Mouse (Mus musculus): ENCODE measurements around the gene Espl1. TPM values are rescaled to one million over a fixed set of nuclear protein-coding genes. Genes with fewer than 3 reads are reported as not detected.

Gene Espl1
- polyA plus RNA-seq, 1 experiment from 2014 or later = 13.5 TPM

GRCm38 (mm10) chr15:102366238-102366637 lies 70.2 kb downstream of the Espl1 start:
- Histone ChIP-seq H3K4me1 (ENCODE audit: control insufficient read depth in 2 of 2, insufficient read depth in 2 of 2, low read length in 2 of 2) (peaks cover 19 to 23% of the 10 kb centered on the region in 2 experiments), H3K27me3 (ENCODE audit: control insufficient read depth, insufficient read depth, low read length) (peaks cover 13% of the 10 kb centered on the region; the same call in 1 of the 2 replicates), H3K9me3 (ENCODE audit: control insufficient read depth, low read length) (no peaks in the 10 kb centered on the region), H3K36me3 (ENCODE audit: control insufficient read depth, insufficient read depth, low read length) (no peaks in the 10 kb centered on the region), H3K4me3 (ENCODE audit: control insufficient read depth in 1 of 2, insufficient read depth in 1 of 2, low read depth in 1 of 2, low read length in 2 of 2) (peak overlapping the region in 1 of 2 experiments; percentile 11; a peak in 1 of 4 replicates), H3K4me2 (ENCODE audit: low read length) (peak overlapping the region; percentile 57), H3K9ac (ENCODE audit: low read length) (peak overlapping the region; percentile 7; the same call in 1 of the 2 replicates), H3K27ac (replicated peaks in 1 of 2; ENCODE audit: control insufficient read depth in 1 of 2, insufficient read depth in 1 of 2, low read depth in 2 of 2, low read length in 2 of 2) (no peak overlapping the region)
- 9% methylated on average over 7 of the region's 7 CpGs for WGBS
- no peak for ATAC-seq (ENCODE audit: insufficient number of reproducible peaks, insufficient read depth, low FRiP score, low read depth)

GRCm38 (mm10) chr15:102366733-102367344 lies 70.8 kb downstream of the Espl1 start, which contains the start of gene Sp7:
Gene Sp7, minus strand, starts transcription at chr15:102367182.
- 7% methylated on average over 15 of the region's 15 CpGs for WGBS
- no peaks in the 10 kb centered on the region for H3K9me3 ChIP-seq (ENCODE audit: control insufficient read depth, low read length)
- peak within 1 kb of the TSS; percentile 11 to 22 for H3K4me3 ChIP-seq (ENCODE audit: control insufficient read depth in 1 of 2, insufficient read depth in 1 of 2, low read depth in 1 of 2, low read length in 2 of 2)
- ATAC-seq (ENCODE audit: insufficient number of reproducible peaks, insufficient read depth, low FRiP score, low read depth) = no peak
- peaks cover 13% of the 10 kb centered on the region; the same call in 1 of the 2 replicates for H3K27me3 ChIP-seq (ENCODE audit: control insufficient read depth, insufficient read depth, low read length)
- peaks cover 19 to 23% of the 10 kb centered on the region in 2 experiments for H3K4me1 ChIP-seq (ENCODE audit: control insufficient read depth in 2 of 2, insufficient read depth in 2 of 2, low read length in 2 of 2)
- peak within 1 kb of the TSS; percentile 7; the same call in 1 of the 2 replicates for H3K9ac ChIP-seq (ENCODE audit: low read length)
- no peaks in the 10 kb centered on the region for H3K36me3 ChIP-seq (ENCODE audit: control insufficient read depth, insufficient read depth, low read length)
- H3K4me2 ChIP-seq (ENCODE audit: low read length) = peak within 1 kb of the TSS; percentile 57
- H3K27ac ChIP-seq (replicated peaks in 1 of 2; ENCODE audit: control insufficient read depth in 1 of 2, insufficient read depth in 1 of 2, low read depth in 2 of 2, low read length in 2 of 2) = no peak within 1 kb of the TSS

DNA sequence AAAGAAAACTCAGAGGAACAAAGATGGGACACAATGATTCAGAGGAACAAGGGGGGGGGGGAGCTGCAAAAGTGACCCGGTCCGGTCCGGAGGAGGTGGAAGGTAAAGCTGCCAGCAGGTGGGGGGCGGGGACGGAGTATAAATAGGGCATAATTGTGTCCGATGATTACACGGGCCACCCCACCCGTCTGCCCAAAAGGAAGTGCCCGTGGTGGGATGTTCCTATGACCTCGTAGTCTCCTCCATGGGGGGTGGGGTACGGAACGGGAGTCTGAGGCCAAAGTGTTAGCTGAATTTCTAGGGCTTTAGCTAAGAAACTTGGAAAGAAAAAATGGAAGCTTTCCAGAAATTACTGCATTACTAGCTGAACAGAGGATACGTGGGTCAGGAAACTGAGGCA lies 73.9 kb downstream of the Espl1 start:
- Histone ChIP-seq H3K36me3 (ENCODE audit: control insufficient read depth, insufficient read depth, low read length) (no peaks in the 10 kb centered on the region), H3K27me3 (ENCODE audit: control insufficient read depth, insufficient read depth, low read length) (peaks cover 11% of the 10 kb centered on the region; the same call in 1 of the 2 replicates), H3K9ac (ENCODE audit: low read length) (peak overlapping the region; percentile 34; the same call in 1 of the 2 replicates), H3K9me3 (ENCODE audit: control insufficient read depth, low read length) (no peaks in the 10 kb centered on the region), H3K4me3 (ENCODE audit: control insufficient read depth in 1 of 2, insufficient read depth in 1 of 2, low read depth in 1 of 2, low read length in 2 of 2) (no peak overlapping the region), H3K4me2 (ENCODE audit: low read length) (peak overlapping the region; percentile 37), H3K4me1 (ENCODE audit: control insufficient read depth in 2 of 2, insufficient read depth in 2 of 2, low read length in 2 of 2) (peaks cover 11 to 16% of the 10 kb centered on the region in 2 experiments; a peak in 3 of 4 replicates), H3K27ac (replicated peaks in 1 of 2; ENCODE audit: control insufficient read depth in 1 of 2, insufficient read depth in 1 of 2, low read depth in 2 of 2, low read length in 2 of 2) (no peak overlapping the region)
- no peak for ATAC-seq (ENCODE audit: insufficient number of reproducible peaks, insufficient read depth, low FRiP score, low read depth)
- WGBS = 13% methylated on average over 13 of the region's 13 CpGs

DNA sequence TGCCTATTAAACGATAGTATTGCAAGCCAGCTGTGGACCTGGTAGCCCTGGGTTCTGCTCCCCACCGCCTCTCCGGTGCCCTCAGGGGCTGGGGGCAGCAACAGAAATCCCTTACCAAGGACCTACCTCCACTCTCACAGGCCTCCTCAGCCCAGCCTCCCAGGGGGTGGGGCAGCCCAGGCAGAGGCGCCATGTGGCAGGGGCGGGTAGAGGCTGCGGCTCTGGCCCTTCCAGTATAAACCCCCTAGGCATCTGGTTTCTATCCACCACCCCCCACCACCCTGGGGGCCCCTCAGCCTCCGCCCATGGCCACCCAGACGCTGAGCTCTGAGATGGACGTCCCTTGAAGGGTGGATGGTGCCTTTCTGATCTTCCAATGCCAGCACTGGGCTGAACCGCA lies 74.7 kb downstream of the Espl1 start:
- H3K27me3 ChIP-seq (ENCODE audit: control insufficient read depth, insufficient read depth, low read length) = peaks cover 4% of the 10 kb centered on the region; the same call in 1 of the 2 replicates
- peak; percentile 19; the same call in 1 of the 2 replicates for ATAC-seq (ENCODE audit: insufficient number of reproducible peaks, insufficient read depth, low FRiP score, low read depth)
- H3K4me3 ChIP-seq (ENCODE audit: control insufficient read depth in 1 of 2, insufficient read depth in 1 of 2, low read depth in 1 of 2, low read length in 2 of 2) = peak overlapping the region; percentile 1 to 9; a peak in 1 of 4 replicates
- H3K36me3 ChIP-seq (ENCODE audit: control insufficient read depth, insufficient read depth, low read length) = no peaks in the 10 kb centered on the region
- H3K4me1 ChIP-seq (ENCODE audit: control insufficient read depth in 2 of 2, insufficient read depth in 2 of 2, low read length in 2 of 2) = peaks cover 11 to 16% of the 10 kb centered on the region in 2 experiments; a peak in 3 of 4 replicates
- no peak overlapping the region for H3K27ac ChIP-seq (replicated peaks in 1 of 2; ENCODE audit: control insufficient read depth in 1 of 2, insufficient read depth in 1 of 2, low read depth in 2 of 2, low read length in 2 of 2)
- WGBS = 5% methylated on average over 10 of the region's 10 CpGs
- peak overlapping the region; percentile 51 for H3K4me2 ChIP-seq (ENCODE audit: low read length)
- H3K9ac ChIP-seq (ENCODE audit: low read length) = peak overlapping the region; percentile 55
- no peaks in the 10 kb centered on the region for H3K9me3 ChIP-seq (ENCODE audit: control insufficient read depth, low read length)

Other genes with a start within 250 kb of the Espl1 start
- 70.8 and 78.0 TPM in 2 replicates for gene Eif4b, start 222.5 kb upstream of the Espl1 start, polyA plus RNA-seq (2014; fragmentation: Nextera tagmentation; extraction: Ambion mirVana)
- gene Tns2, start 195.9 kb upstream of the Espl1 start, polyA plus RNA-seq (2014; fragmentation: Nextera tagmentation; extraction: Ambion mirVana) = 27.2 and 30.1 TPM in 2 replicates
- 12.0 and 12.4 TPM in 2 replicates for gene Spryd3, start 160.0 kb upstream of the Espl1 start, polyA plus RNA-seq (2014; fragmentation: Nextera tagmentation; extraction: Ambion mirVana)
- gene Igfbp6, start 151.9 kb upstream of the Espl1 start, polyA plus RNA-seq (2014; fragmentation: Nextera tagmentation; extraction: Ambion mirVana) = 6.5 and 7.7 TPM in 2 replicates
- 0.20 and 0.32 TPM in 2 replicates for gene Soat2, start 145.7 kb upstream of the Espl1 start, polyA plus RNA-seq (2014; fragmentation: Nextera tagmentation; extraction: Ambion mirVana)
- gene Zfp740, start 93.0 kb upstream of the Espl1 start, polyA plus RNA-seq (2014; fragmentation: Nextera tagmentation; extraction: Ambion mirVana) = 27.1 and 28.4 TPM in 2 replicates
- gene Csad, start 91.5 kb upstream of the Espl1 start, polyA plus RNA-seq (2014; fragmentation: Nextera tagmentation; extraction: Ambion mirVana) = 35.1 and 36.4 TPM in 2 replicates
- 0.65 and 1.4 TPM in 2 replicates for gene Itgb7, start 64.3 kb upstream of the Espl1 start, polyA plus RNA-seq (2014; fragmentation: Nextera tagmentation; extraction: Ambion mirVana)
- 6.7 and 7.6 TPM in 2 replicates for gene Rarg, start 38.7 kb upstream of the Espl1 start, polyA plus RNA-seq (2014; fragmentation: Nextera tagmentation; extraction: Ambion mirVana)
- gene Gm9918, start 25.7 kb upstream of the Espl1 start, polyA plus RNA-seq (2014; fragmentation: Nextera tagmentation; extraction: Ambion mirVana) = 0.15 TPM in 1 of 2 replicates, not detected in the other
- gene Mfsd5, start 16.8 kb upstream of the Espl1 start, polyA plus RNA-seq (2014; fragmentation: Nextera tagmentation; extraction: Ambion mirVana) = 39.2 and 41.3 TPM in 2 replicates
- gene Pfdn5, start 29.9 kb downstream of the Espl1 start, polyA plus RNA-seq (2014; fragmentation: Nextera tagmentation; extraction: Ambion mirVana) = 397 and 431 TPM in 2 replicates
- gene Myg1, start 35.4 kb downstream of the Espl1 start, polyA plus RNA-seq (2014; fragmentation: Nextera tagmentation; extraction: Ambion mirVana) = 59.9 and 72.7 TPM in 2 replicates
- gene Aaas, start 54.5 kb downstream of the Espl1 start, polyA plus RNA-seq (2014; fragmentation: Nextera tagmentation; extraction: Ambion mirVana) = 45.0 and 48.4 TPM in 2 replicates
- 0.22 TPM in 1 of 2 replicates, not detected in the other for gene Sp7, start 70.9 kb downstream of the Espl1 start, polyA plus RNA-seq (2014; fragmentation: Nextera tagmentation; extraction: Ambion mirVana)
- gene Sp1, start 109.9 kb downstream of the Espl1 start, polyA plus RNA-seq (2014; fragmentation: Nextera tagmentation; extraction: Ambion mirVana) = 8.0 and 8.2 TPM in 2 replicates
- gene Amhr2, start 149.1 kb downstream of the Espl1 start, polyA plus RNA-seq (2014; fragmentation: Nextera tagmentation; extraction: Ambion mirVana) = 2.1 and 3.1 TPM in 2 replicates
- 108 and 114 TPM in 2 replicates for gene Prr13, start 162.8 kb downstream of the Espl1 start, polyA plus RNA-seq (2014; fragmentation: Nextera tagmentation; extraction: Ambion mirVana)
- gene Pcbp2, start 174.3 kb downstream of the Espl1 start, polyA plus RNA-seq (2014; fragmentation: Nextera tagmentation; extraction: Ambion mirVana) = 184 and 194 TPM in 2 replicates
- 4.2 TPM in 1 of 2 replicates, not detected in the other for gene Gm10337, start 207.5 kb downstream of the Espl1 start, polyA plus RNA-seq (2014; fragmentation: Nextera tagmentation; extraction: Ambion mirVana)
- 10.4 and 10.7 TPM in 2 replicates for gene Map3k12, start 220.8 kb downstream of the Espl1 start, polyA plus RNA-seq (2014; fragmentation: Nextera tagmentation; extraction: Ambion mirVana)
- gene Tarbp2, start 221.9 kb downstream of the Espl1 start, polyA plus RNA-seq (2014; fragmentation: Nextera tagmentation; extraction: Ambion mirVana) = 81.7 and 83.8 TPM in 2 replicates
- gene Npff, start 228.7 kb downstream of the Espl1 start, polyA plus RNA-seq (2014; fragmentation: Nextera tagmentation; extraction: Ambion mirVana) = 1.4 and 2.1 TPM in 2 replicates